Mouse (Mus musculus): ENCODE measurements around the gene Gm21788. TPM values are rescaled to one million over a fixed set of nuclear protein-coding genes. Genes with fewer than 3 reads are reported as not detected.
"Not testable (repeated sequence)": the region's sequence is repeated elsewhere in the genome, so short reads cannot be mapped to it uniquely, and the experiment has no call there.

Gene Gm21788
- polyA plus RNA-seq (2011; ENCODE audit: insufficient read depth, insufficient read length, low replicate concordance, missing spikeins), result not detected in 2 replicates

DNA sequence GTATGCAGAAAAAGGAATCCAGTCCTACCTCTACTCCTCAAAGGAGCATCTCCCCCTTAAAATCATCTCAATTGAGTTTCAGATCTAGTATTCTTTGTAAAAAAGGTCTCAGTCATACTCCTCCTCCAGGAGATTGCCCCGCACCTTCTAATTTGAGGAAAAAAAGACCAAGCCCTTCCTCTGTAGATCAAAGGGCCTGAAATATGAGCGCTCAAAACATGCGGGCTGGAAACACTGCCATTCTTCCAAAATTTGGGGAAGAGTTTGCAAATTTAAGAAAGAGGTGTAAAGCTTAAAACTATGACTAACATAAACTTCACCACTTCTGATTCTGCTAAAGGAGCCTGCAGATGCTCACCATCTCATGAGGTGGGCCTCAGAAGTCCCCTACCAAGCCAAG is at the start of gene Gm21788:
Gene Gm21788 (plus strand): TSS at position 301 of the 400 bp plus-strand sequence.
- no CpG with 5 or more reads among the region's 3 CpGs for WGBS
- not testable (repeated sequence) for H3K4me3 ChIP-seq (replicated peaks; ENCODE audit: control insufficient read depth, low read depth, low read length); H3K27ac ChIP-seq (ENCODE audit: control insufficient read depth, insufficient read depth, low read depth, low read length, poor library complexity); H3K4me1 ChIP-seq (ENCODE audit: control insufficient read depth, insufficient read depth, low read length)

Other genes starting within 250 kb of the Gm21788 start
- gene Gm21244, start 235.7 kb upstream of the Gm21788 start, polyA plus RNA-seq (2011; ENCODE audit: insufficient read depth, insufficient read length, low replicate concordance, missing spikeins), result not detected in 2 replicates
- gene Gm28998, start 151.2 kb upstream of the Gm21788 start, polyA plus RNA-seq (2011; ENCODE audit: insufficient read depth, insufficient read length, low replicate concordance, missing spikeins), result not detected in 2 replicates
- gene Gm20826, start 233.5 kb downstream of the Gm21788 start, polyA plus RNA-seq (2011; ENCODE audit: insufficient read depth, insufficient read length, low replicate concordance, missing spikeins), result not detected in 2 replicates